Mouse (Mus musculus): ENCODE results near the gene Btf3.
A peak's percentile ranks its signal among the peaks of the same experiment; 100 is the strongest.

The Btf3 gene

DNA sequence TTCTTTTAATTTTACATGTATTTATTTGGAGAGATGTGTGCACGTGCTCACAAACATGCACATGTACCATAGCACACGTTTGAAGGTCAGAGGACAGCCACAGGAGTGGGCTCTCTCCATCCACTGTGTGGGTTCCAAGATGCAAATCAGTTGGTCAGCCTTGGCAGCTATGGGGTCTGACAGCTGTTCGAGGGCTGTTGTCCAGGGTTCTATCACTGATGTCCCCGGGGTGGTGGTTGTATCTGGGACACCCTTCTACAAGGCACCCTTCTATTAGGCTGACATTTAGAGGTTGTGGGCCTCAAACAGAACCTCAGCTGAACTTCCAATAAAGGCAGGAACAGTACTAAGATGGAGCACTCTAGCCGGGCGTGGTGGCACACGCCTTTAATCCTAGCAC, 40.6 kb downstream of the Btf3 start:
- DNase-seq (ENCODE audit: low read depth, low spot score) = no peak

GRCm38 (mm10) chr13:98275646-98276045, 41.2 kb downstream of the Btf3 start:
- DNase-seq (ENCODE audit: low read depth, low spot score) = no peak

- no peak for DNase-seq (ENCODE audit: low read depth, low spot score)
Observed at GRCm38 (mm10) chr13:98274023-98274422, 42.8 kb downstream of the Btf3 start.

DNA sequence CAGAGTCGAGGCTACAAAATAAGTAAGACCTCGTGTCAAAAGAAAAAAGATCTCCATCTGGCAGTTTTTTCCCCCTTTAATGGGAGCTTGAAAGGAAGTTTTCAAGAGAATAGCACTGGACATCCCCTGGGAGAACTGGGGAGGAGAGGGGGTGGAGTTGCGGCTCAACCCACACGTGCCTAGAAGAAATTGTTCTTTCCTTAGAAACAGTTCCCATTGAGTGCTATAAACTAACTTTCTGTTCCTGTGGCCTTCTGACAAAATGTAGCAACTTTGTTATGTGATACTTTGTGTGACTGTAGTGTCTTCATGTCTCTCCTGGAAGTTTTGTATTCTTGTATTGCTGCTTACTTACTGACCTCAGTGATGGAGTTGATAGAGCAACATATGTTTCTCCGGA, 52.7 kb downstream of the Btf3 start:
- DNase-seq (ENCODE audit: low read depth, low spot score) = peak; percentile 7

DNA sequence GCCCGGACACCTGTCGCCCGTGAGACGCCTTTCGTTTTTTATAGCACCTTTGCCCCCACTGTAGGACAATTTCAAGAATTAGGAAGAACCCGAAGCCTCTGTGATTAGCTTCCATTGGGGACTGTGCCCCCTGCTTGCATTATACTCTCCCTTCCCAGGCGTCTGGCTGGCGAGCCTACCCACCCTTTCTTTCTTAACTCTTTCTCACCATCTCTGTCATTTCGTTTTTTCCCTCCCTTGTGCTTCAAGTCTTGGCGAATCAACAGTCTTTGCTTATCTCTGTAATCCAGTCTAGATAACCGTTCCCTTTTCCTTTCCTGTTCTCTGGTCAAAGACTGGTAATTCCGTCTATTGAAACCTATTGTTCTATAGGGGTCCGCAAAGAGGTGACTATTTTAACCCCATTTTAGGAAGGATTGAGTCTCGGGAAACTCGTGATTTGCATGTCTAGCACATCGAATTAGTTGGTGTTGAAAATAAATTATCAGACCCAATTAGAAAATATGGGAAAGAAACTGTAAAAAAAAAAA, 53.3 kb downstream of the Btf3 start:
- DNase-seq (ENCODE audit: low read depth, low spot score) = no peak

- peak; percentile 98 for DNase-seq (ENCODE audit: low read depth, low spot score)
Observed at GRCm38 (mm10) chr13:98262636-98263457, 54.0 kb downstream of the Btf3 start, which contains the start of the genes Utp15 and Ankra2. TSS of gene Utp15 (minus strand) at chr13:98263041. TSS of gene Ankra2 (plus strand) at chr13:98263074.
